Mouse (Mus musculus) forebrain, embryonic 11.5 days (tissue): Measurements from ENCODE around the gene Uox. TPM values are rescaled to one million over a fixed set of nuclear protein-coding genes. Genes with fewer than 3 reads are reported as not detected.

ENCODE experiments used
- ATAC-seq: fragments of 200-750 bp; cut with Nextera tagmentation; replicated peaks from 2 replicates; pipeline ENCODE4 v1.8.0; 2017; ENCODE audit warnings: moderate TSS enrichment; ENCODE audit not compliant: low FRiP score
- DNase-seq: peaks from one replicate; pipeline ENCODE4 v3.0.0-alpha.2; 2017; ENCODE audit warnings: low spot score
- H3K27ac ChIP-seq: fragments of 300-500 bp; sonication (generic); 2 replicates; pipeline ENCODE4 v1.5.1; 2014; ENCODE audit warnings: low read depth, low read length
- H3K27me3 ChIP-seq: fragments of 300-500 bp; sonication (generic); 2 replicates; pipeline ENCODE4 v1.6.1; 2014; ENCODE audit warnings: mild to moderate bottlenecking, low read length, mixed read lengths; ENCODE audit not compliant: control insufficient read depth, insufficient read depth
- H3K36me3 ChIP-seq: fragments of 300-500 bp; sonication (generic); 2 replicates; pipeline ENCODE4 v1.6.1; 2014; ENCODE audit warnings: mild to moderate bottlenecking, low read length, moderate library complexity, mixed read lengths; ENCODE audit not compliant: control insufficient read depth, insufficient read depth
- H3K4me1 ChIP-seq: fragments of 300-500 bp; sonication (generic); replicated peaks from 2 replicates; pipeline ENCODE4 v1.6.1; 2014; ENCODE audit warnings: low read length, mixed read lengths; ENCODE audit not compliant: control insufficient read depth, insufficient read depth
- H3K4me2 ChIP-seq: fragments of 300-500 bp; sonication (generic); 2 replicates; pipeline ENCODE4 v1.6.1; 2014; ENCODE audit warnings: low read depth, mild to moderate bottlenecking, low read length, moderate library complexity, mixed read lengths; ENCODE audit not compliant: severe bottlenecking
- H3K4me3 ChIP-seq: fragments of 300-500 bp; sonication (generic); 2 replicates; pipeline ENCODE4 v1.5.1; 2014; ENCODE audit warnings: low read depth, low read length
- H3K9ac ChIP-seq: fragments of 300-500 bp; sonication (generic); 2 replicates; pipeline ENCODE4 v1.6.1; 2014; ENCODE audit warnings: low read length
- H3K9me3 ChIP-seq: fragments of 300-500 bp; sonication (generic); 2 replicates; pipeline ENCODE4 v1.6.1; 2016; ENCODE audit warnings: low read length, mixed read lengths; ENCODE audit not compliant: control insufficient read depth
- WGBS: fragments of 180-500 bp; shearing (Covaris S2); extraction: QIAGEN DNeasy Blood & Tissue Kit; methylation state at CpG from one replicate; pipeline ENCODE4 v1.1.7; 2014; 5-methylcytosine and 5-hydroxymethylcytosine counted together
- polyA plus RNA-seq: library from polyadenylated mRNA; unstranded; fragments of >200 nt; fragmentation: Nextera tagmentation; extraction: Ambion mirVana; gene quantifications from 2 replicates; pipeline ENCODE4 v1.2.1, GENCODE M21; 2014

Uox gene
- polyA plus RNA-seq, 1 experiment from 2014 or later = not detected

- ATAC-seq (no peak), DNase-seq (no peak)
- H3K27me3 ChIP-seq = no peaks in the 10 kb centered on the region
- H3K27ac ChIP-seq = no peak overlapping the region
- H3K36me3 ChIP-seq = no peaks in the 10 kb centered on the region
- H3K4me3 ChIP-seq = no peak overlapping the region
- no peaks in the 10 kb centered on the region for H3K9me3 ChIP-seq
- no peaks in the 10 kb centered on the region for H3K4me1 ChIP-seq
- H3K4me2 ChIP-seq = no peak overlapping the region
- WGBS = 91% methylated on average over 6 of the region's 6 CpGs
- H3K9ac ChIP-seq = no peak overlapping the region
Measured at GRCm38 (mm10) chr3:146595440-146595839, 25.2 kb downstream of the Uox start.

- no peak overlapping the region for H3K9ac ChIP-seq
- H3K36me3 ChIP-seq = no peaks in the 10 kb centered on the region
- 83% methylated on average over 8 of the region's 8 CpGs for WGBS
- ATAC-seq (no peak), DNase-seq (no peak)
- H3K4me1 ChIP-seq = no peaks in the 10 kb centered on the region
- no peak overlapping the region for H3K27ac ChIP-seq
- H3K4me3 ChIP-seq = no peak overlapping the region
- no peak overlapping the region for H3K4me2 ChIP-seq
- H3K27me3 ChIP-seq = no peaks in the 10 kb centered on the region
- no peaks in the 10 kb centered on the region for H3K9me3 ChIP-seq
Measured at GRCm38 (mm10) chr3:146596387-146596786, 26.2 kb downstream of the Uox start.

GRCm38 (mm10) chr3:146596864-146597263, 26.6 kb downstream of the Uox start:
- H3K36me3 ChIP-seq = no peaks in the 10 kb centered on the region
- ATAC-seq = no peak
- no peaks in the 10 kb centered on the region for H3K9me3 ChIP-seq
- WGBS = 90% methylated on average over 7 of the region's 7 CpGs
- DNase-seq = no peak
- H3K27ac ChIP-seq = no peak overlapping the region
- no peaks in the 10 kb centered on the region for H3K27me3 ChIP-seq
- H3K4me3 ChIP-seq = no peak overlapping the region
- H3K4me1 ChIP-seq = no peaks in the 10 kb centered on the region
- no peak overlapping the region for H3K9ac ChIP-seq
- H3K4me2 ChIP-seq = no peak overlapping the region

GRCm38 (mm10) chr3:146598411-146598810, 28.2 kb downstream of the Uox start:
- DNase-seq (no peak), ATAC-seq (no peak)
- 91% methylated on average over 6 of the region's 6 CpGs for WGBS
- no peaks in the 10 kb centered on the region for H3K27me3 ChIP-seq
- H3K36me3 ChIP-seq = no peaks in the 10 kb centered on the region
- no peak overlapping the region for H3K4me2 ChIP-seq
- no peaks in the 10 kb centered on the region for H3K9me3 ChIP-seq
- H3K27ac ChIP-seq = no peak overlapping the region
- H3K9ac ChIP-seq = no peak overlapping the region
- no peaks in the 10 kb centered on the region for H3K4me1 ChIP-seq
- no peak overlapping the region for H3K4me3 ChIP-seq

- ATAC-seq = no peak
- 91% methylated on average over 6 of the region's 6 CpGs for WGBS
- Histone ChIP-seq H3K36me3 (no peaks in the 10 kb centered on the region), H3K4me3 (no peak overlapping the region), H3K9ac (no peak overlapping the region), H3K4me1 (no peaks in the 10 kb centered on the region), H3K27ac (no peak overlapping the region), H3K27me3 (no peaks in the 10 kb centered on the region), H3K4me2 (no peak overlapping the region), H3K9me3 (no peaks in the 10 kb centered on the region)
- no peak for DNase-seq
Measured at GRCm38 (mm10) chr3:146599198-146599900, 29.1 kb downstream of the Uox start.

- ATAC-seq = no peak
- WGBS = 91% methylated on average over 2 of the region's 2 CpGs
- H3K9ac ChIP-seq = no peak overlapping the region
Measured at GRCm38 (mm10) chr3:146601205-146601604, 31.0 kb downstream of the Uox start.

GRCm38 (mm10) chr3:146602531-146602930, 32.3 kb downstream of the Uox start:
- no peak overlapping the region for H3K4me3 ChIP-seq
- ATAC-seq = no peak
- H3K4me2 ChIP-seq = no peak overlapping the region
- no peaks in the 10 kb centered on the region for H3K9me3 ChIP-seq
- no peak overlapping the region for H3K27ac ChIP-seq
- no peaks in the 10 kb centered on the region for H3K36me3 ChIP-seq
- DNase-seq = no peak
- 96% methylated on average over 3 of the region's 3 CpGs for WGBS
- no peaks in the 10 kb centered on the region for H3K27me3 ChIP-seq
- no peaks in the 10 kb centered on the region for H3K4me1 ChIP-seq
- no peak overlapping the region for H3K9ac ChIP-seq

More at GRCm38 (mm10) chr3:146601205-146601604, 31.0 kb downstream of the Uox start:
- Histone ChIP-seq H3K4me1 (no peaks in the 10 kb centered on the region), H3K27ac (no peak overlapping the region), H3K4me2 (no peak overlapping the region), H3K36me3 (no peaks in the 10 kb centered on the region), H3K4me3 (no peak overlapping the region), H3K27me3 (no peaks in the 10 kb centered on the region), H3K9me3 (no peaks in the 10 kb centered on the region)
- no peak for DNase-seq

GRCm38 (mm10) chr3:146604647-146605046, 34.4 kb downstream of the Uox start:
- Histone ChIP-seq H3K4me1 (no peaks in the 10 kb centered on the region), H3K4me2 (no peak overlapping the region), H3K9ac (no peak overlapping the region), H3K9me3 (no peaks in the 10 kb centered on the region), H3K4me3 (no peak overlapping the region), H3K36me3 (no peaks in the 10 kb centered on the region), H3K27me3 (no peaks in the 10 kb centered on the region), H3K27ac (no peak overlapping the region)
- ATAC-seq = no peak
- WGBS = 89% methylated on average over 9 of the region's 9 CpGs
- no peak for DNase-seq

- H3K9ac ChIP-seq = no peak overlapping the region
- no peak for DNase-seq
- H3K27me3 ChIP-seq = no peaks in the 10 kb centered on the region
- no peaks in the 10 kb centered on the region for H3K9me3 ChIP-seq
- no peak overlapping the region for H3K4me3 ChIP-seq
- no peak overlapping the region for H3K27ac ChIP-seq
- H3K4me1 ChIP-seq = no peaks in the 10 kb centered on the region
- H3K4me2 ChIP-seq = no peak overlapping the region
- H3K36me3 ChIP-seq = no peaks in the 10 kb centered on the region
- WGBS = 40% methylated on average over 1 of the region's 1 CpGs
- ATAC-seq = no peak
Measured at GRCm38 (mm10) chr3:146607368-146607767, 37.1 kb downstream of the Uox start.
